Mouse (Mus musculus) mature B cell (primary cell): ENCODE data around the gene Snta1.
"Not testable (repeated sequence)": the region's sequence is repeated elsewhere in the genome, so short reads cannot be mapped to it uniquely, and the experiment has no call there.

Experiments used
- in situ Hi-C: fragments of 300-500 bp; cut with MboI; formaldehyde crosslinking; loops from 2 replicates; pipeline ENCODE4 v1.14.3; 2019

Snta1 gene

GRCm38 (mm10) chr2:154372842-154373500 lies 34.9 kb downstream of the Snta1 start, which contains the start of gene Cdk5rap1:
Cdk5rap1 (minus strand) TSS chr2:154373010.
- in situ Hi-C loops = no loop called here

- in situ Hi-C loops = no loop called here
Measured at GRCm38 (mm10) chr2:154372151-154372829, 35.6 kb downstream of the Snta1 start.

GRCm38 (mm10) chr2:154367510-154367909 lies 40.4 kb downstream of the Snta1 start:
- in situ Hi-C loops = no loop called here

- in situ Hi-C loops = not testable (repeated sequence)
Measured at GRCm38 (mm10) chr2:154354000-154354425, 53.9 kb downstream of the Snta1 start.

GRCm38 (mm10) chr2:154348152-154348551 lies 59.7 kb downstream of the Snta1 start:
- in situ Hi-C loops = no loop called here

- in situ Hi-C loops = no loop called here
Measured at GRCm38 (mm10) chr2:154339356-154339755, 68.5 kb downstream of the Snta1 start.

GRCm38 (mm10) chr2:154338161-154338560 lies 69.7 kb downstream of the Snta1 start:
- in situ Hi-C loops = no loop called here

- in situ Hi-C loops = no loop called here
Measured at GRCm38 (mm10) chr2:154335572-154335971, 72.3 kb downstream of the Snta1 start.

GRCm38 (mm10) chr2:154326852-154327251 lies 81.0 kb downstream of the Snta1 start:
- in situ Hi-C loops = no loop called here
